Mouse (Mus musculus) forebrain, embryonic 10.5 days (tissue): Measurements from ENCODE around the gene Nsd2. TPM values are rescaled to one million over a fixed set of nuclear protein-coding genes. Genes with fewer than 3 reads are reported as not detected.

ENCODE experiments used
- DNase-seq: peaks from one replicate; pipeline ENCODE4 v3.0.0-alpha.2; 2017; ENCODE audit warnings: low spot score; ENCODE audit errors: extremely low spot score
- H3K27ac ChIP-seq: fragments of 300-500 bp; sonication (generic); 2 replicates; pipeline ENCODE4 v1.5.1; 2016; ENCODE audit warnings: mild to moderate bottlenecking
- H3K27me3 ChIP-seq: fragments of 300-500 bp; sonication (generic); 2 replicates; pipeline ENCODE4 v1.6.1; 2016; ENCODE audit warnings: mild to moderate bottlenecking; ENCODE audit not compliant: poor library complexity, severe bottlenecking
- H3K36me3 ChIP-seq: fragments of 300-500 bp; sonication (generic); replicated peaks from 2 replicates; pipeline ENCODE4 v1.6.1; 2016; ENCODE audit warnings: mild to moderate bottlenecking, moderate library complexity
- H3K4me1 ChIP-seq: fragments of 300-500 bp; sonication (generic); 2 replicates; pipeline ENCODE4 v1.6.1; 2016
- H3K4me3 ChIP-seq: fragments of 300-500 bp; sonication (generic); 2 replicates; pipeline ENCODE4 v1.5.1; 2016; ENCODE audit warnings: mild to moderate bottlenecking, moderate library complexity
- H3K9me3 ChIP-seq: fragments of 300-500 bp; sonication (generic); 2 replicates; pipeline ENCODE4 v1.6.1; 2016; ENCODE audit warnings: mild to moderate bottlenecking, moderate library complexity
- WGBS: fragments of 180-500 bp; shearing (Covaris S2); methylation state at CpG from one replicate; pipeline ENCODE4 v1.1.7; 2016; 5-methylcytosine and 5-hydroxymethylcytosine counted together
- polyA plus RNA-seq: library from polyadenylated mRNA; unstranded; fragments of >200 nt; fragmentation: Nextera tagmentation; extraction: Ambion mirVana; gene quantifications from 2 replicates; pipeline ENCODE4 v1.2.1, GENCODE M21; 2016

The Nsd2 gene
- polyA plus RNA-seq, 1 experiment from 2014 or later = 105 TPM

- DNase-seq = peak; percentile 70
- Histone ChIP-seq H3K9me3 (no peaks in the 10 kb centered on the region), H3K27me3 (no peaks in the 10 kb centered on the region), H3K27ac (peak overlapping the region; percentile 100), H3K4me3 (peak overlapping the region; percentile 99), H3K36me3 (peaks cover 35% of the 10 kb centered on the region), H3K4me1 (peaks cover 72% of the 10 kb centered on the region)
- under 1% methylated on average over 94 of the region's 121 CpGs for WGBS
These were observed 452 bp downstream of the Nsd2 start for GRCm38 (mm10) chr5:33820733-33821621.

- peak overlapping the region; percentile 100 for H3K27ac ChIP-seq
- no peak for DNase-seq
- no peaks in the 10 kb centered on the region for H3K27me3 ChIP-seq
- no peaks in the 10 kb centered on the region for H3K9me3 ChIP-seq
- H3K4me3 ChIP-seq = peak overlapping the region; percentile 99
- peaks cover 77% of the 10 kb centered on the region for H3K4me1 ChIP-seq
- H3K36me3 ChIP-seq = peaks cover 43% of the 10 kb centered on the region
- WGBS = 66% methylated on average over 2 of the region's 2 CpGs
These were observed 1.4 kb downstream of the Nsd2 start for GRCm38 (mm10) chr5:33821901-33822427.

GRCm38 (mm10) chr5:33822456-33822855 is 1.9 kb downstream of the Nsd2 start:
- no peak overlapping the region for H3K27ac ChIP-seq
- no peaks in the 10 kb centered on the region for H3K27me3 ChIP-seq
- WGBS = 35% methylated on average over 3 of the region's 3 CpGs
- H3K4me1 ChIP-seq = peaks cover 76% of the 10 kb centered on the region
- peaks cover 48% of the 10 kb centered on the region for H3K36me3 ChIP-seq
- H3K4me3 ChIP-seq = peak overlapping the region; percentile 99
- H3K9me3 ChIP-seq = no peaks in the 10 kb centered on the region
- no peak for DNase-seq

- H3K36me3 ChIP-seq = peaks cover 65% of the 10 kb centered on the region
- DNase-seq = no peak
- peaks cover 49% of the 10 kb centered on the region for H3K4me1 ChIP-seq
- no peaks in the 10 kb centered on the region for H3K27me3 ChIP-seq
- H3K4me3 ChIP-seq = no peak overlapping the region
- no peak overlapping the region for H3K27ac ChIP-seq
- H3K9me3 ChIP-seq = no peaks in the 10 kb centered on the region
These were observed 5.5 kb downstream of the Nsd2 start for GRCm38 (mm10) chr5:33826001-33826400.

GRCm38 (mm10) chr5:33828107-33828506 is 7.6 kb downstream of the Nsd2 start:
- Histone ChIP-seq H3K36me3 (peaks cover 77% of the 10 kb centered on the region), H3K9me3 (no peaks in the 10 kb centered on the region), H3K27ac (no peak overlapping the region), H3K4me1 (peaks cover 34% of the 10 kb centered on the region), H3K4me3 (no peak overlapping the region), H3K27me3 (no peaks in the 10 kb centered on the region)
- 90% methylated on average over 8 of the region's 8 CpGs for WGBS
- DNase-seq = no peak

- WGBS = 94% methylated on average over 3 of the region's 3 CpGs
- Histone ChIP-seq H3K36me3 (peaks cover 70% of the 10 kb centered on the region), H3K4me1 (peaks cover 15% of the 10 kb centered on the region)
These were observed 9.4 kb downstream of the Nsd2 start for GRCm38 (mm10) chr5:33829958-33830357.

DNA sequence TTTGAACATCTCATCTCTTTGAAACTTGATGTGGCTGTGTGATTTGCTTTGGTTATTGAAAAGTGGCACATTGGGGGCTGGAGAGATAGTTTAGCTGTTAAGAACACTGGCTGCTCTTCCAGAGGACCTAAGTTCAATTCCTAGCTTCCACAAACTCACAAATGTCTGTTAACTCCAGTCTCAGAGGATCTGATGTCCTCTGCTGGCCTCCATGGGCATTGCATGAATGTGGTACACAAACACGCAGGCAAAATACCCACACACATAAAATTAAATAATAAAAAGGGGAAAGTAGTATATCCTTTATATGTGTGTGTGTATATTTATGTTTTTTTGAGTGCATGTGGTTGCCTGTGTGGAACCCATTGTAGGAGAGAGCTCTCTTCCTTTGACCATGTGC is 10.3 kb downstream of the Nsd2 start:
- Histone ChIP-seq H3K9me3 (no peaks in the 10 kb centered on the region), H3K4me3 (no peak overlapping the region), H3K27me3 (no peaks in the 10 kb centered on the region), H3K36me3 (peaks cover 67% of the 10 kb centered on the region), H3K4me1 (peaks cover 7% of the 10 kb centered on the region), H3K27ac (no peak overlapping the region)
- DNase-seq = no peak
- 73% methylated on average over 1 of the region's 1 CpGs for WGBS

More at GRCm38 (mm10) chr5:33829958-33830357, 9.4 kb downstream of the Nsd2 start:
- Histone ChIP-seq H3K9me3 (no peaks in the 10 kb centered on the region), H3K4me3 (no peak overlapping the region), H3K27me3 (no peaks in the 10 kb centered on the region), H3K27ac (no peak overlapping the region)
- DNase-seq = no peak

DNA sequence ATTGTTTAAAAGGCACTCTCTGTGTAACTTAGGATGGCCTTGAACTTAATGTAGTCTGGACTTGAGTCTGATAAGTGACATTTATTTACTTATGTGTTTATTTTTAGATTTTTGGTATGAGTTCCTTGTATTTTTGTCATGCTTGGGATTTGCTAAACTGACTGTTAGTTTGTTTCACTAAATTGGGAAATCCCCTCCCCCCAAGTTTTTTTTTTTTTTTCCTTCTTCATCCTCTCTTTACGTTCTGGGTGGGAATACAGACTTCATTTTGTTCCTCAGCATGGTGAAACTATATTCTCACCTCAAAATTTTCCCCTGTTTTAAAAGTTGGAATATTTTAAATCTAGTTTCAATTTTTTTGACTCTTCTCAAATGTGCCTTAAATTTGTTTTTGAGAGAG is 20.8 kb downstream of the Nsd2 start:
- Histone ChIP-seq H3K4me3 (no peak overlapping the region), H3K4me1 (no peaks in the 10 kb centered on the region), H3K27ac (no peak overlapping the region), H3K27me3 (no peaks in the 10 kb centered on the region), H3K36me3 (peaks cover 98% of the 10 kb centered on the region), H3K9me3 (no peaks in the 10 kb centered on the region)
- DNase-seq = no peak
- 97% methylated on average over 1 of the region's 1 CpGs for WGBS

DNA sequence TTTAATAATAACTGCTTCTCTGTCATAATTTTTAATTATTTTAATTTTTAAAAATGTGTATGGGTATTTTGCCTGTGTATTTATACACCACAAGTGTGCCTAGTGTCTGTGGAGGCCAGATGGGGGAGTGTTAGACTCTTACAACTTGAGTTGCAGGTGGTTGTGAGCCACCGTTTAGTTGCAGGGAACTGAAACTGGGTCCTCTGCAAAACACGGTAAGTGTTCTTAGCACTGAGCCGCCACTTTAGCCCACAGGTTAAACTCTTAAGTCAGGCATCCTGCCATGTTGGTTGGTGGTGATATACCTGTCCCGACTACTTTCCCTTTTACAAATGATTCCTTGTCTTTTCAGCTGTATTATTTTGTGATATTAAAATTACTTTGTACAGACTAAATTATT is 22.0 kb downstream of the Nsd2 start:
- Histone ChIP-seq H3K9me3 (no peaks in the 10 kb centered on the region), H3K4me3 (no peak overlapping the region), H3K27ac (no peak overlapping the region), H3K27me3 (no peaks in the 10 kb centered on the region), H3K36me3 (peaks cover 98% of the 10 kb centered on the region), H3K4me1 (no peaks in the 10 kb centered on the region)
- 91% methylated on average over 4 of the region's 4 CpGs for WGBS
- DNase-seq = no peak

DNA sequence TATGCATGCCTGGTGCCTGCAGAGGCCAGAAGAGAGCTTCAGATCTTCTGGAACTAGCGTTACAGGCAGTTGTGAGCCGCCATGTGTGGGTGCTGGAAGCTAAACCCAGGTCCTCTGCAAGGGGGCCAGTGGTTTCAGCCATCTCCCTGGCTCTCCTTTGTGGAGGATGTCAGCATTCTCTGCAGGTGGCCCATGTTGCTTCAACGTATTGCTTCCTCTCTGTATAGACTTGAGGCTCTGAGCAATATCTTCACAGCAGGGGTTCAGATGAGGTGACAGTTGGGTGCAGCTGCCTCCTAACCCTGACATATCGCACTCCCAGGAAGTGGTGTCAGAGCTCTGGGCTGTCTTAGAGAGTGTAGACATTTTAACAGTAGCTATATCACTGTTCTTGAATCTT is 30.9 kb downstream of the Nsd2 start:
- DNase-seq = no peak
- no peaks in the 10 kb centered on the region for H3K27me3 ChIP-seq
- peaks cover 100% of the 10 kb centered on the region for H3K36me3 ChIP-seq
- WGBS = 92% methylated on average over 4 of the region's 4 CpGs
- H3K9me3 ChIP-seq = no peaks in the 10 kb centered on the region
- H3K4me3 ChIP-seq = no peak overlapping the region
- H3K4me1 ChIP-seq = no peaks in the 10 kb centered on the region
- H3K27ac ChIP-seq = no peak overlapping the region

DNA sequence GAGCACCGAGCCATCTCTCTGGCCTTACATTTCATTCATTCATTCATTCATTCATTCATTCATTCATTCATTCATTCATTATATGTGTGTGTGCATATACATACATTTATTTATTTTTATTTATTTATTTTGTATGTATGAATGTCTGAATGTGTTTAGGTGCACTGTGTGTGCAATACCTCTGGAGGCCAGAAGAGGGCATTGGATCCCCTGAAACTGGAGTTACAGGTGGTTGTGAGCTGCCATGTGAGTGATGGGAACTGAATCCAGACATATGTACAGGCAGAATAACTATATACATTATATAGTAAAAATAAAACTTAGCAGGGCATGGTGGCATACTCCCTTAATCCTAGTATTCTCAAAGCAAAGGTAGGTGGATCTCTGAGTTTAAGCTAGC is 32.6 kb downstream of the Nsd2 start:
- Histone ChIP-seq H3K4me3 (no peak overlapping the region), H3K4me1 (no peaks in the 10 kb centered on the region), H3K27me3 (no peaks in the 10 kb centered on the region), H3K9me3 (no peaks in the 10 kb centered on the region), H3K27ac (no peak overlapping the region), H3K36me3 (peaks cover 100% of the 10 kb centered on the region)
- DNase-seq = no peak
- 100% methylated on average over 1 of the region's 1 CpGs for WGBS

GRCm38 (mm10) chr5:33854019-33854418 is 33.5 kb downstream of the Nsd2 start:
- H3K4me1 ChIP-seq = no peaks in the 10 kb centered on the region
- no peaks in the 10 kb centered on the region for H3K9me3 ChIP-seq
- H3K36me3 ChIP-seq = peaks cover 100% of the 10 kb centered on the region
- H3K27me3 ChIP-seq = no peaks in the 10 kb centered on the region
- H3K27ac ChIP-seq = no peak overlapping the region
- no peak for DNase-seq
- H3K4me3 ChIP-seq = no peak overlapping the region
- 81% methylated on average over 2 of the region's 2 CpGs for WGBS

DNA sequence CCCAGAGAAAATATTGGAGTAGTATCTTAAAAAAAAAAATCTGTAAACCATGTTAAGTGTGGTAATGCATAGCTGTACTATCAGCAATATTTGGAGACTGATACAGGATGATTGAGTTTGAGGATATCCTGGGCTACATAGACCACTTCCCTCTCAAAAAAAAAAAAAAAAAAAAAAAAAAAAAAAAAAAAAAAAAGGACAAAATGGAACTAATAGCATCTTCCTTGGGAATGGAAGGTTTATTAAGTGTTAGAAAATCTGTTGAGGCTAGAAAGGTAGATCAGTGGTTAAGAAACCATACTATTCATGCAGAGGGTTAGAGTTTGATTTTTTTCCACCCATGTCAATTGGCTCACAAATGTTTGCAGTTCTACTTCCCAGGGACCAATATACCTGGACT is 37.2 kb downstream of the Nsd2 start:
- Histone ChIP-seq H3K27ac (no peak overlapping the region), H3K36me3 (peaks cover 99% of the 10 kb centered on the region), H3K27me3 (no peaks in the 10 kb centered on the region), H3K9me3 (peaks cover 16% of the 10 kb centered on the region; the same call in 1 of the 2 replicates), H3K4me3 (no peak overlapping the region), H3K4me1 (no peaks in the 10 kb centered on the region)
- DNase-seq = no peak
